Mouse (Mus musculus): Measurements from ENCODE around the gene Zfand2b. TPM values are rescaled to one million over a fixed set of nuclear protein-coding genes. Genes with fewer than 3 reads are reported as not detected.
A peak's percentile ranks its signal among the peaks of the same experiment; 100 is the strongest.

Gene Zfand2b
- polyA plus RNA-seq, 1 experiment from 2014 or later = 42.9 TPM

GRCm38 (mm10) chr1:75219078-75219477 is 50.6 kb downstream of the Zfand2b start:
- peak overlapping the region; percentile 51 for H3K4me3 ChIP-seq
- ATAC-seq (replicated peaks) = peak; percentile 87
- peak overlapping the region; percentile 45 for H3K9ac ChIP-seq (replicated peaks)
- H3K36me3 ChIP-seq = peaks cover 14% of the 10 kb centered on the region
- no peak overlapping the region for H3K27ac ChIP-seq (replicated peaks)
- H3K4me1 ChIP-seq = peaks cover 20% of the 10 kb centered on the region
- H3K27me3 ChIP-seq = peaks cover 48% of the 10 kb centered on the region
- WGBS = under 1% methylated on average over 24 of the region's 24 CpGs
- H3K9me3 ChIP-seq = no peaks in the 10 kb centered on the region
- H3K4me2 ChIP-seq (replicated peaks) = peak overlapping the region; percentile 77

DNA sequence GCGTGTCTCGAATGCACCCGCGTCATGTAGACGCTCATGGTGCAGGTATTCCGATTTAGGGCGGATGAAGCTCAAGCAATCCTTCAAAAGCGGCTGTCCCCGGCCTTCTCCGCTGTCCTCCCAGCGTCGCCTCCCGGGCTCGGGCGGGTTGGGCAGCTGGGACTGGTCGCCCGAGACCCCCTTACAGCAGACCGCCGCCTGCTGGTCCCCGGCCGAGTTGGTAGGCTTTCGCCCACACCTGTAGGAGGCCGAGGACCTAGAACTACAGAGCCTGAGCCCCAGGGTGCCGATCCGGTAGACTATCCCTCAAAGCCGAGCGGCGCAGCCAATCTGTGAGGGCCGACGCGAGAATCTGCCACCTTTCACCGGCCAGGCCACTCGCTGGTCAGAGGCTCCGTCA is 51.1 kb downstream of the Zfand2b start, which contains the start of gene Tuba4a:
TSS of gene Tuba4a (minus strand) at position 335 of the 400 bp plus-strand sequence.
- H3K9ac ChIP-seq (replicated peaks) = peak within 1 kb of the TSS; percentile 45
- peak within 1 kb of the TSS; percentile 51 for H3K4me3 ChIP-seq
- peaks cover 9% of the 10 kb centered on the region for H3K36me3 ChIP-seq
- peak within 1 kb of the TSS; percentile 62; the same call in 1 of the 2 replicates for H3K27ac ChIP-seq (replicated peaks)
- no peaks in the 10 kb centered on the region for H3K9me3 ChIP-seq
- peak; percentile 36 for ATAC-seq (replicated peaks)
- H3K4me1 ChIP-seq = peaks cover 20% of the 10 kb centered on the region
- WGBS = under 1% methylated on average over 34 of the region's 34 CpGs
- peaks cover 48% of the 10 kb centered on the region for H3K27me3 ChIP-seq
- H3K4me2 ChIP-seq (replicated peaks) = peak within 1 kb of the TSS; percentile 77

Small RNA genes lying within 50 kb of the gene (microRNA-seq; reads per million reads assigned to microRNA genes)
- not detected for gene Gm27943

Other genes starting within 250 kb of the Zfand2b start
- 0.59 and 0.67 TPM in 2 replicates for gene Cfap65, start 233.0 kb upstream of the Zfand2b start, polyA plus RNA-seq (2015; fragmentation: Nextera tagmentation; extraction: Ambion mirVana)
- 0.09 and 0.22 TPM in 2 replicates for gene Ihh, start 217.0 kb upstream of the Zfand2b start, polyA plus RNA-seq (2015; fragmentation: Nextera tagmentation; extraction: Ambion mirVana)
- gene Nhej1, start 43.4 kb upstream of the Zfand2b start, polyA plus RNA-seq (2015; fragmentation: Nextera tagmentation; extraction: Ambion mirVana) = 7.0 and 7.7 TPM in 2 replicates
- not detected in 2 replicates for gene Slc23a3, start 34.8 kb upstream of the Zfand2b start, polyA plus RNA-seq (2015; fragmentation: Nextera tagmentation; extraction: Ambion mirVana)
- gene Cnppd1, start 25.9 kb upstream of the Zfand2b start, polyA plus RNA-seq (2015; fragmentation: Nextera tagmentation; extraction: Ambion mirVana) = 55.5 and 57.9 TPM in 2 replicates
- gene Retreg2, start 25.9 kb upstream of the Zfand2b start, polyA plus RNA-seq (2015; fragmentation: Nextera tagmentation; extraction: Ambion mirVana) = 91.2 and 103 TPM in 2 replicates
- gene Abcb6, start 11.7 kb downstream of the Zfand2b start, polyA plus RNA-seq (2015; fragmentation: Nextera tagmentation; extraction: Ambion mirVana) = 42.9 and 45.1 TPM in 2 replicates
- 26.3 and 28.6 TPM in 2 replicates for gene Ankzf1, start 23.5 kb downstream of the Zfand2b start, polyA plus RNA-seq (2015; fragmentation: Nextera tagmentation; extraction: Ambion mirVana)
- gene Atg9a, start 23.6 kb downstream of the Zfand2b start, polyA plus RNA-seq (2015; fragmentation: Nextera tagmentation; extraction: Ambion mirVana) = 40.0 and 40.4 TPM in 2 replicates
- 19.6 and 20.0 TPM in 2 replicates for gene Glb1l, start 42.2 kb downstream of the Zfand2b start, polyA plus RNA-seq (2015; fragmentation: Nextera tagmentation; extraction: Ambion mirVana)
- 145 and 147 TPM in 2 replicates for gene Stk16, start 42.2 kb downstream of the Zfand2b start, polyA plus RNA-seq (2015; fragmentation: Nextera tagmentation; extraction: Ambion mirVana)
- 14.9 and 19.5 TPM in 2 replicates for gene Tuba4a, start 51.2 kb downstream of the Zfand2b start, polyA plus RNA-seq (2015; fragmentation: Nextera tagmentation; extraction: Ambion mirVana)
- gene A630095N17Rik, start 63.5 kb downstream of the Zfand2b start, polyA plus RNA-seq (2015; fragmentation: Nextera tagmentation; extraction: Ambion mirVana) = not detected in 2 replicates
- 53.0 and 54.0 TPM in 2 replicates for gene Dnajb2, start 67.8 kb downstream of the Zfand2b start, polyA plus RNA-seq (2015; fragmentation: Nextera tagmentation; extraction: Ambion mirVana)
- gene Ptprn, start 95.9 kb downstream of the Zfand2b start, polyA plus RNA-seq (2015; fragmentation: Nextera tagmentation; extraction: Ambion mirVana) = 6.9 and 8.7 TPM in 2 replicates
- gene Resp18, start 109.8 kb downstream of the Zfand2b start, polyA plus RNA-seq (2015; fragmentation: Nextera tagmentation; extraction: Ambion mirVana) = 38.6 and 51.0 TPM in 2 replicates
- 162 and 163 TPM in 2 replicates for gene Dnpep, start 149.3 kb downstream of the Zfand2b start, polyA plus RNA-seq (2015; fragmentation: Nextera tagmentation; extraction: Ambion mirVana)
- 1.0 and 1.2 TPM in 2 replicates for gene Des, start 191.7 kb downstream of the Zfand2b start, polyA plus RNA-seq (2015; fragmentation: Nextera tagmentation; extraction: Ambion mirVana)
- gene Speg, start 206.7 kb downstream of the Zfand2b start, polyA plus RNA-seq (2015; fragmentation: Nextera tagmentation; extraction: Ambion mirVana) = 9.9 and 11.4 TPM in 2 replicates